Mouse (Mus musculus) olfactory bulb, adult 2 months (tissue): ENCODE measurements around the gene Ntrk3.

Experiments
- CTCF ChIP-seq: fragments of 200-500 bp; IDR thresholded peaks from 2 replicates; pipeline ENCODE4 v1.5.1; 2012; ENCODE audit warnings: low read depth, mild to moderate bottlenecking, low read length, moderate library complexity; ENCODE audit not compliant: insufficient read depth
- POLR2A ChIP-seq: fragments of 200-500 bp; IDR thresholded peaks from 2 replicates; pipeline ENCODE4 v1.6.1; 2012; ENCODE audit warnings: mild to moderate bottlenecking, low read depth, low read length, moderate library complexity; ENCODE audit not compliant: insufficient read depth

DNA sequence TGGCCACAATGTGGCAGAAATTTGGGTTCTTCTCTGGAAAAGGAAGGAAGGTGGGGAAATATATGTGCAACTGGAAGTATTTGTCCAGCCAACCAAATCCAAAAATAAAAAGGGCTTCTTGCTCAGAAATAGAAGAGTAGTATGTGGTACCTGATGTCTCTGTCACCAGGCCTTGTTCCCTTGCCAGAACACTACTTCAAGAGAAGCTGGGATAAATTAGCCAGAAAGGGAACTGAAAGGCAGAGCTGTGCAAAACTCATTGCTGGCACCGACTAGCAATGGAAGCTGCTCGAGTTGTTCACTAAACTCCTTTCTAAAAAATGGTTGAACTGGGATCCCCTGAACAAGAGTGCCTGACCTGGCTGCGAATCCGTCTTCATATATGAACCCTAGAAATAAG, 337.6 kb downstream of the Ntrk3 start:
- TF ChIP-seq CTCF: no peak
- no peak for TF ChIP-seq POLR2A
